8 mouse cellular contexts compared by ENCODE assay signal in the genomic region with DNA sequence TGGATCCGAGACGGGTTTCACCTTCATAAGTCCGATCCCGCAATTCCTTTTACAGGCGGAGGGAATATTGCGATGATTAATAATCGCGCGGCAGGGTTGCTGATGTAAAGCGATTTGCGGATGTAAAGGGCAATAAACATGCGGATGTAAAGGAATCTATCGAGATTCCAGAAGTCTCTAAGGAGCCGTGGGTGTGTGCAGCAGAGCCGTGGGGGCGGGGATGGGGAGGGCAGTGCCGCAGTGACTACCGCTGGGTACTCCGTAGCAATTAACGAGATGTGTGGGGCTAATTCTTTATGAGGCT. TPM values are rescaled to one million over a fixed set of nuclear protein-coding genes. Genes with fewer than 3 reads are reported as not detected.
DNase-seq lines count a peak whose midpoint lies in the region; ATAC-seq and TF ChIP-seq lines count a peak whose summit lies in the region.

No protein-coding gene starts in this region.

- no peaks in the 10 kb centered on the region for H3K36me3 ChIP-seq in heart, embryonic 14.5 days (ENCODE audit: control insufficient read depth, insufficient read depth, low read length)
- H3K36me3 ChIP-seq in limb, embryonic 13.5 days = no peaks in the 10 kb centered on the region

- H3K4me2 ChIP-seq in heart, embryonic 14.5 days (ENCODE audit: low read length) = peak overlapping the region; percentile 94
- peak overlapping the region; percentile 90 for H3K4me2 ChIP-seq in limb, embryonic 13.5 days (replicated peaks)

- no peak for TF ChIP-seq CTCF in lung, adult 2 months (IDR thresholded peaks at IDR 0.05; ENCODE audit: insufficient read depth, low read length)

- no peaks in the 10 kb centered on the region for H3K9me3 ChIP-seq in heart, embryonic 14.5 days (ENCODE audit: control insufficient read depth, low read length)
- H3K9me3 ChIP-seq in limb, embryonic 13.5 days = no peaks in the 10 kb centered on the region

- ATAC-seq in heart, embryonic 14.5 days (ENCODE audit: insufficient number of reproducible peaks, insufficient read depth, low FRiP score, low read depth) = no peak
- ATAC-seq in limb, embryonic 13.5 days (ENCODE audit: low FRiP score, low read depth) = no peak

- H3K4me1 ChIP-seq in lung, adult 2 months (ENCODE audit: control insufficient read depth, insufficient read depth, low read length) = peaks cover 10% of the 10 kb centered on the region
- peaks cover 10 to 24% of the 10 kb centered on the region in 2 experiments; a peak in 3 of 4 replicates for H3K4me1 ChIP-seq in heart, embryonic 14.5 days (ENCODE audit: control insufficient read depth in 2 of 2, insufficient read depth in 2 of 2, low read length in 2 of 2)
- peaks cover 24% of the 10 kb centered on the region for H3K4me1 ChIP-seq in limb, embryonic 13.5 days

- DNase-seq in lung, adult 2 months = no peak
- DNase-seq in lung, postnatal 25 days (ENCODE audit: low spot score) = no peak
- DNase-seq in adrenal gland, postnatal 25 days = peak; percentile 52
- peak; percentile 67 for DNase-seq in naive thymus-derived CD4-positive, alpha-beta T cell, adult 2 months (ENCODE audit: low read depth)
- no peak for DNase-seq in gastrocnemius, postnatal 25 days
- DNase-seq in layer of hippocampus, adult 8-10 months (ENCODE audit: low spot score in 2 of 2) = no peak

- H3K27me3 ChIP-seq in heart, embryonic 14.5 days (ENCODE audit: control insufficient read depth, insufficient read depth, low read length) = no peaks in the 10 kb centered on the region
- H3K27me3 ChIP-seq in limb, embryonic 13.5 days = no peaks in the 10 kb centered on the region

- TF ChIP-seq POLR2A in lung, adult 2 months (IDR thresholded peaks at IDR 0.05; ENCODE audit: borderline replicate concordance, extremely low read depth, low read depth, low read length) = no peak

- peak overlapping the region; percentile 72 for H3K9ac ChIP-seq in heart, embryonic 14.5 days (ENCODE audit: low read length)
- peak overlapping the region; percentile 65 for H3K9ac ChIP-seq in limb, embryonic 13.5 days

- under 1% methylated on average over 20 of the region's 20 CpGs for WGBS in lung, adult 2 months
- WGBS in heart, embryonic 14.5 days = under 1% methylated on average over 20 of the region's 20 CpGs
- WGBS in limb, embryonic 13.5 days = 1% methylated on average over 20 of the region's 20 CpGs

- peak overlapping the region; percentile 9 for H3K4me3 ChIP-seq in lung, adult 2 months (replicated peaks; ENCODE audit: extremely low read depth, low read depth, low read length)
- peak overlapping the region; percentile 69 to 94 for H3K4me3 ChIP-seq in heart, embryonic 14.5 days (ENCODE audit: control insufficient read depth in 1 of 2, insufficient read depth in 1 of 2, low read depth in 1 of 2, low read length in 2 of 2)
- H3K4me3 ChIP-seq in limb, embryonic 13.5 days = peak overlapping the region; percentile 62

- peak overlapping the region in 1 of 2 experiments; percentile 82; a peak in 1 of 4 replicates for H3K27ac ChIP-seq in heart, embryonic 14.5 days (replicated peaks in 1 of 2; ENCODE audit: control insufficient read depth in 1 of 2, insufficient read depth in 1 of 2, low read depth in 2 of 2, low read length in 2 of 2)
- H3K27ac ChIP-seq in limb, embryonic 13.5 days = no peak overlapping the region

RNA-seq across cellular contexts. Expression of a gene that starts 13.0 kb away (rescaled TPM):
- 37.8 and 55.0 TPM in 2 replicates for polyA plus RNA-seq in lung, adult 2 months (2012; rRNA removed)
- 1.9 and 2.0 TPM in 2 replicates for total RNA-seq in adrenal gland, postnatal 25 days (2021)
- 3.8 and 4.0 TPM in 2 replicates for polyA plus RNA-seq in heart, embryonic 14.5 days (2014; fragmentation: Nextera tagmentation; extraction: Ambion mirVana)
- polyA plus RNA-seq in limb, embryonic 13.5 days (2015; fragmentation: Nextera tagmentation; extraction: Ambion mirVana) = 6.1 and 7.2 TPM in 2 replicates
- 10 to 100 TPM in 1 of 2 experiments, 1 to 10 TPM in 1; 5.1 to 11.6 TPM for total RNA-seq in gastrocnemius, postnatal 25 days (2021)
- 10 to 100 TPM; 14.4 to 24.7 (median 21.0) TPM for total RNA-seq in layer of hippocampus, adult 8-10 months (2022)

Comparison
In these comparisons a context has a peak if more than half of its experiments do, and no peak if none do; other contexts are left out.
1. DNase-seq: peak in adrenal gland, postnatal 25 days (single experiment) and naive thymus-derived CD4-positive, alpha-beta T cell, adult 2 months (single experiment); none in lung, adult 2 months (single experiment), lung, postnatal 25 days (single experiment), gastrocnemius, postnatal 25 days (single experiment) and layer of hippocampus, adult 8-10 months (0 of 2).
2. H3K4me3 ChIP-seq: peak in every context shown above with its lines; median percentile 82 in heart, embryonic 14.5 days; 62 in limb, embryonic 13.5 days; 9 in lung, adult 2 months.